Mouse (Mus musculus) bone marrow macrophage, adult 2 months (primary cell): ENCODE results near the gene Fgfr4.

Source experiments
- CTCF ChIP-seq: IDR thresholded peaks from 2 replicates; pipeline ENCODE4 v1.5.1; 2012; ENCODE audit warnings: low read depth, mild to moderate bottlenecking, low read length, moderate library complexity
- POLR2A ChIP-seq: IDR thresholded peaks from 2 replicates; pipeline ENCODE4 v1.6.1; 2012; ENCODE audit warnings: mild to moderate bottlenecking, low read depth, low read length, borderline replicate concordance

GRCm38 (mm10) chr13:55213138-55213806 is 60.8 kb downstream of the Fgfr4 start:
- TF ChIP-seq CTCF (no peak), POLR2A (no peak)
